Mouse (Mus musculus) cerebellum, adult 2 months (tissue): ENCODE measurements around the gene Tmem72. TPM values are rescaled to one million over a fixed set of nuclear protein-coding genes. Genes with fewer than 3 reads are reported as not detected.
A peak's percentile ranks its signal among the peaks of the same experiment; 100 is the strongest.

Experiments
- DNase-seq, 2 experiments: peaks; one replicate each; pipeline ENCODE4 v3.0.0; 2021
- H3K27ac ChIP-seq: fragments of 200-500 bp; 2 replicates; pipeline ENCODE4 v1.5.1; 2012; ENCODE audit warnings: low read length, control low read depth, inconsistent platforms; ENCODE audit not compliant: insufficient read depth
- H3K27me3 ChIP-seq: fragments of 200-500 bp; 2 replicates; pipeline ENCODE4 v1.6.1; 2012; ENCODE audit warnings: inconsistent platforms, mild to moderate bottlenecking, low read length, moderate library complexity; ENCODE audit not compliant: control insufficient read depth, insufficient read depth
- H3K4me1 ChIP-seq: fragments of 200-500 bp; 2 replicates; pipeline ENCODE4 v1.6.1; 2011; ENCODE audit warnings: low read length; ENCODE audit not compliant: control insufficient read depth, insufficient read depth
- H3K4me3 ChIP-seq: fragments of 200-500 bp; replicated peaks from 2 replicates; pipeline ENCODE3; 2011; ENCODE audit warnings: mild to moderate bottlenecking, low read depth, low read length, control low read depth; ENCODE audit not compliant: insufficient read depth
- CTCF ChIP-seq: fragments of 200-500 bp; IDR thresholded peaks from 2 replicates; pipeline ENCODE4 v1.5.1; 2011; ENCODE audit warnings: low read depth, mild to moderate bottlenecking, control low read depth, low read length, moderate library complexity, borderline replicate concordance; ENCODE audit not compliant: insufficient read depth
- POLR2A ChIP-seq: fragments of 200-500 bp; IDR thresholded peaks from 2 replicates; pipeline ENCODE4 v1.6.1; 2011; ENCODE audit warnings: low read length, control low read depth, borderline replicate concordance; ENCODE audit not compliant: insufficient read depth
- WGBS: fragments of 180-500 bp; shearing (Covaris S2); methylation state at CpG from one replicate; pipeline ENCODE4 v1.1.7; 2018; 5-methylcytosine and 5-hydroxymethylcytosine counted together
- polyA plus RNA-seq: library from polyadenylated mRNA; depleted of rRNA; stranded (reverse); fragments of >200 nt; gene quantifications from 2 replicates; pipeline ENCODE4 v1.2.3, GENCODE M21; 2012

The Tmem72 gene
- polyA plus RNA-seq, 1 experiment, result 0.77 TPM

- no peak for TF ChIP-seq POLR2A
- no peak for TF ChIP-seq CTCF
- Histone ChIP-seq H3K27ac (no peak overlapping the region), H3K27me3 (no peaks in the 10 kb centered on the region; the same call in 1 of the 2 replicates), H3K4me1 (0 out of 2 replicates have a peak, but pooled peaks cover 6% of the 10 kb centered on the region), H3K4me3 (no peak overlapping the region)
- no peak for DNase-seq
- WGBS, result 61% methylated on average over 5 of the region's 5 CpGs
These were observed 45.7 kb downstream of the Tmem72 start for GRCm38 (mm10) chr6:116671031-116671430.

GRCm38 (mm10) chr6:116670144-116670543, 46.6 kb downstream of the Tmem72 start:
- no peak overlapping the region for H3K27ac ChIP-seq
- WGBS, result 23% methylated on average over 6 of the region's 6 CpGs
- DNase-seq, result peak; percentile 27 to 50
- TF ChIP-seq CTCF (no peak), POLR2A (no peak)
- no peaks in the 10 kb centered on the region; the same call in 1 of the 2 replicates for H3K27me3 ChIP-seq
- H3K4me3 ChIP-seq, result no peak overlapping the region
- 0 out of 2 replicates have a peak, but pooled peaks cover 6% of the 10 kb centered on the region for H3K4me1 ChIP-seq

GRCm38 (mm10) chr6:116668682-116669470, 47.8 kb downstream of the Tmem72 start:
- no peaks in the 10 kb centered on the region; the same call in 1 of the 2 replicates for H3K27me3 ChIP-seq
- no peak overlapping the region for H3K27ac ChIP-seq
- H3K4me3 ChIP-seq, result no peak overlapping the region
- no peak for DNase-seq
- TF ChIP-seq POLR2A (no peak), CTCF (no peak)
- 62% methylated on average over 11 of the region's 11 CpGs for WGBS
- 0 out of 2 replicates have a peak, but pooled peaks cover 6% of the 10 kb centered on the region for H3K4me1 ChIP-seq

- Histone ChIP-seq H3K4me3 (no peak overlapping the region), H3K4me1 (0 out of 2 replicates have a peak, but pooled peaks cover 6% of the 10 kb centered on the region), H3K27ac (no peak overlapping the region), H3K27me3 (no peaks in the 10 kb centered on the region)
- no peak for TF ChIP-seq POLR2A
- DNase-seq, result no peak
- 62% methylated on average over 3 of the region's 3 CpGs for WGBS
These were observed 49.3 kb downstream of the Tmem72 start for GRCm38 (mm10) chr6:116667382-116667781.

GRCm38 (mm10) chr6:116666892-116667291, 49.8 kb downstream of the Tmem72 start:
- no peak overlapping the region for H3K27ac ChIP-seq
- 63% methylated on average over 3 of the region's 3 CpGs for WGBS
- no peak overlapping the region for H3K4me3 ChIP-seq
- DNase-seq, result no peak
- H3K4me1 ChIP-seq, result 0 out of 2 replicates have a peak, but pooled peaks cover 6% of the 10 kb centered on the region
- H3K27me3 ChIP-seq, result no peaks in the 10 kb centered on the region
- no peak for TF ChIP-seq POLR2A
- no peak for TF ChIP-seq CTCF

- 0 out of 2 replicates have a peak, but pooled peaks cover 6% of the 10 kb centered on the region for H3K4me1 ChIP-seq
- no peak overlapping the region for H3K4me3 ChIP-seq
- H3K27ac ChIP-seq, result no peak overlapping the region
- TF ChIP-seq CTCF (no peak), POLR2A (no peak)
- no peak for DNase-seq
- no peaks in the 10 kb centered on the region for H3K27me3 ChIP-seq
- WGBS, result 55% methylated on average over 12 of the region's 12 CpGs
These were observed 50.5 kb downstream of the Tmem72 start for GRCm38 (mm10) chr6:116666085-116666750.

GRCm38 (mm10) chr6:116664830-116665229, 51.9 kb downstream of the Tmem72 start:
- no peaks in the 10 kb centered on the region for H3K4me1 ChIP-seq
- no peak for TF ChIP-seq CTCF
- no peak for TF ChIP-seq POLR2A
- H3K27ac ChIP-seq, result no peak overlapping the region
- H3K4me3 ChIP-seq, result no peak overlapping the region
- H3K27me3 ChIP-seq, result no peaks in the 10 kb centered on the region
- 82% methylated on average over 3 of the region's 3 CpGs for WGBS
- no peak for DNase-seq
